Mouse (Mus musculus): ENCODE results near the gene Tanc2.

DNA sequence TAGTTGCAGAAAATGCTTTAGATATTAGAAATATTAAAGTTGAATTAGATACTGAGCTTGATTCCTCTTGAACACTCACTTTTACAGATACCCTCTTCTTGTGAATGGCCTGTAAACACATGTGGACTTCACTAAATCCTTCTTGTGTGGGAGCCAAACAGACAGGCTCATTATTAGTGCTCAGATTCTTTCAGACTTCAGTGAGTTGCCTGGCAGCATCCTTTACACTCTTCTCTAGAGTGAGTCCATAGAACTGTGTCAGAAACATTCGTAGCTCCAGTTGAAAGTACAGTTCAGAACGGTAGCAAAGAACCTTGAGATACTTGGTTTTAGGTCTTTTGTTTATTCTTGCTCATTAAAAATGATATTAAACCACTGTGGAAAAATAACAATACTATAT, 169.6 kb downstream of the Tanc2 start:
- no peak for TF ChIP-seq POLR2A (IDR thresholded peaks at IDR 0.05; ENCODE audit: borderline replicate concordance, extremely low read depth, low read depth, low read length)
- TF ChIP-seq CTCF (IDR thresholded peaks at IDR 0.05; ENCODE audit: insufficient read depth, low read length), result no peak

Measured in lung, adult 2 months (tissue).